Mouse (Mus musculus) hindbrain, embryonic 10.5 days (tissue): ENCODE measurements around the gene Orc4. TPM values are rescaled to one million over a fixed set of nuclear protein-coding genes. Genes with fewer than 3 reads are reported as not detected.
"Not testable (repeated sequence)": the region's sequence is repeated elsewhere in the genome, so short reads cannot be mapped to it uniquely, and the experiment has no call there.

Source experiments
- DNase-seq: peaks from one replicate; pipeline ENCODE4 v3.0.0-alpha.2; 2017; ENCODE audit warnings: low spot score
- H3K27ac ChIP-seq: fragments of 300-500 bp; sonication (generic); 2 replicates; pipeline ENCODE4 v1.5.1; 2016; ENCODE audit warnings: mild to moderate bottlenecking, moderate library complexity
- H3K27me3 ChIP-seq: fragments of 300-500 bp; sonication (generic); 2 replicates; pipeline ENCODE4 v1.6.1; 2016; ENCODE audit warnings: mild to moderate bottlenecking; ENCODE audit not compliant: poor library complexity, insufficient read depth, severe bottlenecking
- H3K36me3 ChIP-seq: fragments of 300-500 bp; sonication (generic); 2 replicates; pipeline ENCODE4 v1.6.1; 2016; ENCODE audit warnings: mild to moderate bottlenecking, moderate library complexity
- H3K4me1 ChIP-seq: fragments of 300-500 bp; sonication (generic); replicated peaks from 2 replicates; pipeline ENCODE4 v1.6.1; 2016; ENCODE audit warnings: mild to moderate bottlenecking
- H3K4me3 ChIP-seq: fragments of 300-500 bp; sonication (generic); 2 replicates; pipeline ENCODE4 v1.5.1; 2016; ENCODE audit warnings: mild to moderate bottlenecking, moderate library complexity
- H3K9me3 ChIP-seq: fragments of 300-500 bp; sonication (generic); 2 replicates; pipeline ENCODE4 v1.6.1; 2016; ENCODE audit warnings: mild to moderate bottlenecking, moderate library complexity
- WGBS: fragments of 180-500 bp; shearing (Covaris S2); methylation state at CpG from one replicate; pipeline ENCODE4 v1.1.7; 2016; 5-methylcytosine and 5-hydroxymethylcytosine counted together
- polyA plus RNA-seq: library from polyadenylated mRNA; unstranded; fragments of >200 nt; fragmentation: Nextera tagmentation; extraction: Ambion mirVana; gene quantifications from 2 replicates; pipeline ENCODE4 v1.2.1, GENCODE M21; 2016

Gene Orc4
- polyA plus RNA-seq, 1 experiment from 2014 or later, result 104 TPM

GRCm38 (mm10) chr2:48885945-48886344 is 64.1 kb downstream of the Orc4 start:
- H3K36me3 ChIP-seq, result peaks cover 4% of the 10 kb centered on the region
- H3K27me3 ChIP-seq, result no peaks in the 10 kb centered on the region
- H3K4me3 ChIP-seq, result no peak overlapping the region
- DNase-seq, result peak; percentile 42
- no peaks in the 10 kb centered on the region for H3K9me3 ChIP-seq
- peak overlapping the region; percentile 64; the same call in 1 of the 2 replicates for H3K27ac ChIP-seq
- H3K4me1 ChIP-seq, result 0 out of 2 replicates have a peak, but pooled peaks cover 2% of the 10 kb centered on the region

GRCm38 (mm10) chr2:48868199-48868913 is 81.7 kb downstream of the Orc4 start:
- 89% methylated on average over 5 of the region's 5 CpGs for WGBS
- H3K9me3 ChIP-seq, result no peaks in the 10 kb centered on the region
- 0 out of 2 replicates have a peak, but pooled peaks cover 5% of the 10 kb centered on the region for H3K36me3 ChIP-seq
- no peak overlapping the region for H3K27ac ChIP-seq
- no peak overlapping the region for H3K4me3 ChIP-seq
- H3K4me1 ChIP-seq, result peaks cover 4% of the 10 kb centered on the region; the same call in 1 of the 2 replicates
- H3K27me3 ChIP-seq, result no peaks in the 10 kb centered on the region
- no peak for DNase-seq

GRCm38 (mm10) chr2:48865596-48865995 is 84.5 kb downstream of the Orc4 start:
- not testable (repeated sequence) for H3K27ac ChIP-seq, H3K27me3 ChIP-seq, H3K4me1 ChIP-seq, H3K9me3 ChIP-seq, H3K4me3 ChIP-seq, DNase-seq, H3K36me3 ChIP-seq
- 94% methylated on average over 6 of the region's 6 CpGs for WGBS

Other genes with a start within 250 kb of the Orc4 start
- gene Acvr2a, start 136.2 kb downstream of the Orc4 start, polyA plus RNA-seq, result 22.0 and 22.9 TPM in 2 replicates
- 27.0 and 30.2 TPM in 2 replicates for gene Mbd5, start 769 bp downstream of the Orc4 start, polyA plus RNA-seq